9 mouse cellular contexts compared by ENCODE assay signal in the genomic region with DNA sequence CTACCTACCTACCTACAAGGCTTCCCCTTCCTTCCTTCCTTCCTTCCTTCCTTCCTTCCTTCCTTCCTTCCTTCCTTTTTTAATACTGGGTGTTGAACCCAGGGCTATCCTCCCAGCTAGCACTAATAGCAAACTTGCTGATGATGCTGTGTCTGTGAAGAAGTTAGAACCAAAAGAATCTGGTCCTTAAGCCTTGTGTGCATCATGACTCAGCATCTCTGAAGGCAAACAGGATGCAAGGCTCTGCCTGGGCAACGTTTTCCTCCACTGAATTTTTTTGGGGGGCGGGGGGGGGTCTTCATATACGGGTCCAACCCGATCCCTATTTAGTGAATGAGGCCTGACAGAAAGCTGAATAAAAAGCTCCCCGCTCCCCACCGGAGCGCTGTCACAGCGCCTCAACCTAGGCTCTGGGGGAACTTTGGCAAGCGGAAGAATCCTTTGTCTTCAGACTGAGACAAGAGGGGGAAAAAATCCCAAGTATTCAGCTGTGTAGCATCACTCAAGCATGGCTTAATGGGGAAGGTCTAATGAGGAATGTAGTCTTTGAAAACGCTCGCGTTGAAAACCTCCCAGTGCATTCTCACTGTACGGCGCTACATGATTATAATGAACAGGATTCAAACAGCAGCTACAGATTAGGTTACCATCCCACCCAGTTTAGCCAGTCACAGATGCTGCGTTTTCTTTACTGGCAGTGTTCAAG. TPM values are rescaled to one million over a fixed set of nuclear protein-coding genes. Genes with fewer than 3 reads are reported as not detected.
A peak's percentile ranks its signal among the peaks of the same experiment; 100 is the strongest.
DNase-seq lines count a peak whose midpoint lies in the region; ATAC-seq and TF ChIP-seq lines count a peak whose summit lies in the region.
"Had no signal": no experiment of that assay in that cellular context is flagged by ENCODE, and none has a peak within 500 bp of the region (broad histone marks: within the 10 kb centered on the region; RNA-seq: fewer than 3 reads in every experiment).

No protein-coding gene starts in this region.

- ATAC-seq in heart, postnatal 0 days (ENCODE audit: insufficient read depth, low read depth): peak; percentile 32; the same call in 1 of the 2 replicates
- peak; percentile 76 for ATAC-seq in midbrain, embryonic 13.5 days
- no peak for ATAC-seq in megakaryocyte, adult 5-6 weeks (ENCODE audit: poor library complexity, severe bottlenecking)
- ATAC-seq in erythroblast, adult 5-6 weeks (replicated peaks; ENCODE audit: low FRiP score, poor library complexity, severe bottlenecking): no peak

- TF ChIP-seq EP300 in heart, postnatal 0 days (IDR thresholded peaks at IDR 0.05; ENCODE audit: low read depth): no peak

- H3K27ac ChIP-seq in heart, postnatal 0 days (ENCODE audit: low read depth): no peak overlapping the region
- H3K27ac ChIP-seq in midbrain, embryonic 13.5 days: peak overlapping the region; percentile 69

- no peak for TF ChIP-seq CTCF in heart, postnatal 0 days (IDR thresholded peaks at IDR 0.05; ENCODE audit: low read depth)

- no peaks in the 10 kb centered on the region for H3K27me3 ChIP-seq in heart, postnatal 0 days (ENCODE audit: control insufficient read depth, insufficient read depth, low read length)
- no peaks in the 10 kb centered on the region; the same call in 1 of the 2 replicates for H3K27me3 ChIP-seq in midbrain, embryonic 13.5 days

- H3K9ac ChIP-seq in heart, postnatal 0 days (replicated peaks; ENCODE audit: low read depth, low read length): no peak overlapping the region
- H3K9ac ChIP-seq in midbrain, embryonic 13.5 days (replicated peaks): peak overlapping the region; percentile 59

- peak overlapping the region; percentile 56 for H3K4me2 ChIP-seq in heart, postnatal 0 days (ENCODE audit: low read depth, low read length)
- H3K4me2 ChIP-seq in midbrain, embryonic 13.5 days (replicated peaks): peak overlapping the region; percentile 54

- H3K9me3 ChIP-seq in heart, postnatal 0 days (replicated peaks; ENCODE audit: control insufficient read depth, low read length): no peaks in the 10 kb centered on the region
- no peaks in the 10 kb centered on the region for H3K9me3 ChIP-seq in midbrain, embryonic 13.5 days

- DNase-seq in heart, adult 11 months: peak; percentile 24
- no peak for DNase-seq in heart, adult 8-10 months (ENCODE audit: low spot score)
- DNase-seq in R1 (ENCODE audit: low read depth, low spot score): peak; percentile 95
- DNase-seq in heart, postnatal 0 days (ENCODE audit: low spot score): no peak
- no peak for DNase-seq in testis, postnatal 14 days (ENCODE audit: low spot score)
- DNase-seq: cerebellum, adult 11 months had no signal

- peak overlapping the region; percentile 28 for H3K4me3 ChIP-seq in heart, postnatal 0 days (ENCODE audit: low read depth, low read length)
- H3K4me3 ChIP-seq in midbrain, embryonic 13.5 days (replicated peaks): peak overlapping the region; percentile 34

- H3K4me1 ChIP-seq in heart, postnatal 0 days (ENCODE audit: control insufficient read depth, insufficient read depth): peaks cover 28% of the 10 kb centered on the region
- peaks cover 17% of the 10 kb centered on the region for H3K4me1 ChIP-seq in midbrain, embryonic 13.5 days (replicated peaks)

- no peaks in the 10 kb centered on the region for H3K36me3 ChIP-seq in heart, postnatal 0 days (replicated peaks; ENCODE audit: control insufficient read depth, insufficient read depth, low read length)
- H3K36me3 ChIP-seq in midbrain, embryonic 13.5 days: no peaks in the 10 kb centered on the region

- 2% methylated on average over 15 of the region's 15 CpGs for WGBS in heart, postnatal 0 days
- 1% methylated on average over 15 of the region's 15 CpGs for WGBS in midbrain, embryonic 13.5 days

RNA-seq across cellular contexts. Expression of a gene that starts 15.0 kb away (rescaled TPM):
- total RNA-seq in heart, adult 8-10 months (2022): 10 to 100 TPM; 38.0 to 42.8 (median 40.7) TPM
- total RNA-seq in heart, postnatal 0 days (2014; rRNA removed; ENCODE audit: low replicate concordance): 72.4 and 76.9 TPM in 2 replicates
- 11.6 and 13.3 TPM in 2 replicates for polyA plus RNA-seq in heart, postnatal 0 days (2015; fragmentation: Nextera tagmentation; extraction: Ambion mirVana)
- polyA plus RNA-seq in midbrain, embryonic 13.5 days (2015; fragmentation: Nextera tagmentation; extraction: Ambion mirVana): 2.4 and 2.5 TPM in 2 replicates
- total RNA-seq in megakaryocyte, adult 5-6 weeks (2015): not detected in 2 replicates
- not detected in 2 replicates for total RNA-seq in megakaryocyte, adult 5-6 weeks (2017)
- 0.96 TPM in 1 of 2 replicates, not detected in the other for total RNA-seq in erythroblast, adult 5-6 weeks (2015; ENCODE audit: low replicate concordance)
- total RNA-seq in erythroblast, adult 5-6 weeks (2017; ENCODE audit: low replicate concordance): not detected in 2 replicates

RNA-seq across cellular contexts. Expression of a gene that starts 23.2 kb away (rescaled TPM):
- total RNA-seq in heart, adult 8-10 months (2022): under 1 TPM in 2 of 4 experiments, not detected in 2; 0.06 to 0.09 TPM
- 1.7 TPM in 1 of 2 replicates, not detected in the other for total RNA-seq in heart, postnatal 0 days (2014; rRNA removed; ENCODE audit: low replicate concordance)
- 0.27 and 0.45 TPM in 2 replicates for polyA plus RNA-seq in heart, postnatal 0 days (2015; fragmentation: Nextera tagmentation; extraction: Ambion mirVana)
- 0.37 and 0.63 TPM in 2 replicates for polyA plus RNA-seq in midbrain, embryonic 13.5 days (2015; fragmentation: Nextera tagmentation; extraction: Ambion mirVana)
- total RNA-seq in megakaryocyte, adult 5-6 weeks (2015): 0.18 and 1.2 TPM in 2 replicates
- 0.62 and 0.69 TPM in 2 replicates for total RNA-seq in megakaryocyte, adult 5-6 weeks (2017)
- total RNA-seq in erythroblast, adult 5-6 weeks (2015; ENCODE audit: low replicate concordance): 0.77 and 2.9 TPM in 2 replicates
- total RNA-seq in erythroblast, adult 5-6 weeks (2017; ENCODE audit: low replicate concordance): 0.56 TPM in 1 of 2 replicates, not detected in the other

Comparison
In these comparisons a context has a peak if more than half of its experiments do, and no peak if none do; other contexts are left out.
1. DNase-seq: peak in heart, adult 11 months (single experiment) and R1 (single experiment); none in heart, adult 8-10 months (single experiment), heart, postnatal 0 days (single experiment) and testis, postnatal 14 days (single experiment).
2. ATAC-seq: peak in heart, postnatal 0 days (single experiment) and midbrain, embryonic 13.5 days (single experiment); none in megakaryocyte, adult 5-6 weeks (single experiment) and erythroblast, adult 5-6 weeks (single experiment).
3. RNA of a gene that starts 15.0 kb away (total RNA-seq): 72.4 to 76.9 TPM in heart, postnatal 0 days and 38.0 to 42.8 TPM in heart, adult 8-10 months; 0.96 TPM in erythroblast, adult 5-6 weeks and not detected in megakaryocyte, adult 5-6 weeks; every median in the first group is over 10 times any median in the second.